Mouse (Mus musculus) left cerebral cortex, postnatal 36 days (tissue): Measurements from ENCODE around the gene Fam178b. TPM values are rescaled to one million over a fixed set of nuclear protein-coding genes. Genes with fewer than 3 reads are reported as not detected.
"Not testable (repeated sequence)": the region's sequence is repeated elsewhere in the genome, so short reads cannot be mapped to it uniquely, and the experiment has no call there.

Experiments
- DNase-seq, 2 experiments: peaks; one replicate each; pipeline ENCODE4 v3.0.0; 2021 to 2022; ENCODE audit warnings: low spot score in 2 of 2, mixed read lengths in 1 of 2
- intact Hi-C: fragments of 180-260 bp; cut with DNase I; formaldehyde crosslinking; loops from one replicate; pipeline ENCODE4 v1.15.1; 2025
- total RNA-seq, 2 experiments: library from RNA; stranded (reverse); gene quantifications; 2 replicates each; pipeline ENCODE4 v1.2.3; 2021

Gene Fam178b
- total RNA-seq, 2 experiments from 2014 or later: not detected

GRCm38 (mm10) chr1:36674936-36675335, 8.0 kb downstream of the Fam178b start:
- intact Hi-C loops: no loop called here

GRCm38 (mm10) chr1:36672648-36673350, 10.2 kb downstream of the Fam178b start:
- intact Hi-C loops: no loop called here
- DNase-seq: no peak

More at GRCm38 (mm10) chr1:36674936-36675335, 8.0 kb downstream of the Fam178b start:
- no peak for DNase-seq

GRCm38 (mm10) chr1:36671260-36671659, 11.7 kb downstream of the Fam178b start:
- no peak for DNase-seq
- intact Hi-C loops: no loop called here

- intact Hi-C loops: no loop called here
- DNase-seq: no peak
Observed at GRCm38 (mm10) chr1:36670256-36670655, 12.7 kb downstream of the Fam178b start.

GRCm38 (mm10) chr1:36668007-36668406, 15.0 kb downstream of the Fam178b start:
- intact Hi-C loops, DNase-seq: not testable (repeated sequence)

- intact Hi-C loops: no loop called here
- DNase-seq: no peak
Observed at GRCm38 (mm10) chr1:36665934-36666333, 17.0 kb downstream of the Fam178b start.

- intact Hi-C loops: no loop called here
- no peak for DNase-seq
Observed at GRCm38 (mm10) chr1:36665165-36665723, 17.7 kb downstream of the Fam178b start.

GRCm38 (mm10) chr1:36664457-36664856, 18.5 kb downstream of the Fam178b start:
- DNase-seq: no peak
- intact Hi-C loops: no loop called here

- intact Hi-C loops: no loop called here
- no peak for DNase-seq
Observed at GRCm38 (mm10) chr1:36658621-36659399, 24.2 kb downstream of the Fam178b start.

GRCm38 (mm10) chr1:36657658-36658415, 25.1 kb downstream of the Fam178b start:
- no peak for DNase-seq
- intact Hi-C loops: no loop called here

- intact Hi-C loops: no loop called here
- DNase-seq: no peak
Observed at GRCm38 (mm10) chr1:36656233-36656632, 26.8 kb downstream of the Fam178b start.

GRCm38 (mm10) chr1:36655039-36655438, 27.9 kb downstream of the Fam178b start:
- no peak for DNase-seq
- intact Hi-C loops: no loop called here

GRCm38 (mm10) chr1:36647631-36648030, 35.4 kb downstream of the Fam178b start:
- DNase-seq: no peak
- intact Hi-C loops: no loop called here

GRCm38 (mm10) chr1:36646285-36646684, 36.7 kb downstream of the Fam178b start:
- intact Hi-C loops: no loop called here
- no peak for DNase-seq

GRCm38 (mm10) chr1:36644615-36645007, 38.4 kb downstream of the Fam178b start:
- intact Hi-C loops: no loop called here
- no peak for DNase-seq

- no peak for DNase-seq
- intact Hi-C loops: no loop called here
Observed at GRCm38 (mm10) chr1:36643957-36644614, 38.9 kb downstream of the Fam178b start.

- DNase-seq: no peak
- intact Hi-C loops: loop anchor here (1.0 to 2.0 kb wide), 2 partner anchors 79 to 89 kb away; partner anchors contain the start of gene Ankrd39
Observed at GRCm38 (mm10) chr1:36635826-36636485, 47.0 kb downstream of the Fam178b start.

GRCm38 (mm10) chr1:36634940-36635339, 48.0 kb downstream of the Fam178b start:
- DNase-seq: peak; percentile 50 to 60
- intact Hi-C loops: loop anchor here (1.0 to 2.0 kb wide), 2 partner anchors 78 to 88 kb away; partner anchors contain the start of gene Ankrd39

GRCm38 (mm10) chr1:36633920-36634319, 49.1 kb downstream of the Fam178b start:
- intact Hi-C loops: loop anchor here (2.0 kb wide), 1 partner anchor 77 kb away; no protein-coding TSS in a partner anchor
- no peak for DNase-seq
